Mouse (Mus musculus): ENCODE results near the gene Efs. TPM values are rescaled to one million over a fixed set of nuclear protein-coding genes. Genes with fewer than 3 reads are reported as not detected.

Efs gene
- polyA plus RNA-seq, 1 experiment from 2014 or later = 11.7 TPM

GRCm38 (mm10) chr14:54893651-54894181, 32.2 kb downstream of the Efs start:
- Histone ChIP-seq H3K27ac (ENCODE audit: low read length) (peak overlapping the region; percentile 98), H3K9me3 (replicated peaks; ENCODE audit: control insufficient read depth, low read length, poor library complexity, severe bottlenecking) (no peaks in the 10 kb centered on the region), H3K27me3 (ENCODE audit: control insufficient read depth, insufficient read depth, low read depth, low read length) (no peaks in the 10 kb centered on the region), H3K9ac (ENCODE audit: low read depth, low read length) (peak overlapping the region; percentile 99), H3K4me3 (ENCODE audit: low read depth, low read length) (peak overlapping the region; percentile 95), H3K36me3 (ENCODE audit: control insufficient read depth, insufficient read depth, low read length) (peaks cover 14% of the 10 kb centered on the region), H3K4me2 (ENCODE audit: low read length) (peak overlapping the region; percentile 42), H3K4me1 (ENCODE audit: control insufficient read depth, insufficient read depth, low read length) (peaks cover 17% of the 10 kb centered on the region)
- peak; percentile 98 for ATAC-seq
- under 1% methylated on average over 38 of the region's 38 CpGs for WGBS

DNA sequence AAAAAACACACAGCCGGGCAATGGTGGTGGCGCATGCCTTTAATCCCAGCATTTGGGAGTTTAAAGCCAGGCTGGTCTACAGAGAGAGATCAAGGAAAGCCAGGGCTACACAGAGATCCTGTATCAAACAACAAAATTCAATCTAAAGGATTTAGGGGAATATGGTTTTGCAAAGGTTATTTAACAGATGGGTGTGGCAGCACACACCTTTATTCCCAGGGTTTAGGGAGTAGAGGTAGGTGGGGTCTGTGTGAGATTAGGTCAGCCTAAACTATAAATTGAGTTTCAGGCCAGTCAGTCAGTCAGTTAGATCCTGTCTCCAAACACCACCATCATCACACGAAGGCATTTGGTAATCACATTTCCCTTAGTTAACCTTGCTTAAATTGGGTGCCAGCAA, 33.7 kb downstream of the Efs start, which contains the start of gene Pabpn1:
Pabpn1 (plus strand) TSS at position 301 of the 400 bp plus-strand sequence.
- ATAC-seq = no peak
- WGBS = 93% methylated on average over 3 of the region's 3 CpGs
- Histone ChIP-seq H3K4me1 (ENCODE audit: control insufficient read depth, insufficient read depth, low read length) (peaks cover 17% of the 10 kb centered on the region), H3K4me3 (ENCODE audit: low read depth, low read length) (peak within 1 kb of the TSS; percentile 38), H3K36me3 (ENCODE audit: control insufficient read depth, insufficient read depth, low read length) (peaks cover 7% of the 10 kb centered on the region), H3K4me2 (ENCODE audit: low read length) (peak within 1 kb of the TSS; percentile 42), H3K9ac (ENCODE audit: low read depth, low read length) (no peak within 1 kb of the TSS), H3K9me3 (replicated peaks; ENCODE audit: control insufficient read depth, low read length, poor library complexity, severe bottlenecking) (no peaks in the 10 kb centered on the region), H3K27ac (ENCODE audit: low read length) (peak within 1 kb of the TSS; percentile 78), H3K27me3 (ENCODE audit: control insufficient read depth, insufficient read depth, low read depth, low read length) (no peaks in the 10 kb centered on the region)

- no peak overlapping the region for H3K4me3 ChIP-seq (ENCODE audit: low read depth, low read length)
- H3K4me2 ChIP-seq (ENCODE audit: low read length) = no peak overlapping the region; the same call in 1 of the 2 replicates
- H3K9me3 ChIP-seq (replicated peaks; ENCODE audit: control insufficient read depth, low read length, poor library complexity, severe bottlenecking) = no peaks in the 10 kb centered on the region
- WGBS = 92% methylated on average over 11 of the region's 11 CpGs
- H3K4me1 ChIP-seq (ENCODE audit: control insufficient read depth, insufficient read depth, low read length) = peaks cover 17% of the 10 kb centered on the region
- no peak overlapping the region for H3K9ac ChIP-seq (ENCODE audit: low read depth, low read length)
- H3K27me3 ChIP-seq (ENCODE audit: control insufficient read depth, insufficient read depth, low read depth, low read length) = no peaks in the 10 kb centered on the region
- no peak for ATAC-seq
- no peak overlapping the region for H3K27ac ChIP-seq (ENCODE audit: low read length)
- H3K36me3 ChIP-seq (ENCODE audit: control insufficient read depth, insufficient read depth, low read length) = no peaks in the 10 kb centered on the region
These were observed 40.6 kb downstream of the Efs start for GRCm38 (mm10) chr14:54885309-54885708.

DNA sequence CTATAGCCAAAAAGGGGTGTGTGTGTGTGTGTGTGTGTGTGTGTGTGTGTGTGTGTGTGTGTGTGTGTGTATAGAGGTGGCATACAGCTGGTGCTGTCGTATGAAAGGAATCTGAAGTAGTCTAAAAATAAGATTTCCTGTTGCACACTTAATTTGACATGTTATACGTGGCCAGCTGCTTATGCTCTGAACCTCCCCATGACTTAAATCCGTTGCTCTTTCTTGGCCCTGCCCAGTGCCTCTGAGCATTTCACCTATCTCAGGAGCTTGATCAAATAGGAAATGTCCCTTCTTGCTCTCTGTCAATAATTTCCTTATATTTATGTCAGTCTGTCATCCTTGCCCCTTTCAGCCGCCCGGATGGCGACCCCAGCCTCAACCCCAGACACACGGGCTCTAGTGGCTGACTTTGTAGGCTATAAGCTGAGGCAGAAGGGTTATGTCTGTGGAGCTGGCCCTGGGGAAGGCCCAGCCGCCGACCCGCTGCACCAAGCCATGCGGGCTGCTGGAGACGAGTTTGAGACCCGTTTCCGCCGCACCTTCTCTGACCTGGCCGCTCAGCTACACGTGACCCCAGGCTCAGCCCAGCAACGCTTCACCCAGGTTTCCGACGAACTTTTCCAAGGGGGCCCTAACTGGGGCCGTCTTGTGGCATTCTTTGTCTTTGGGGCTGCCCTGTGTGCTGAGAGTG, 41.8 kb downstream of the Efs start:
- H3K27ac ChIP-seq (ENCODE audit: low read length) = peak overlapping the region; percentile 87
- no peaks in the 10 kb centered on the region for H3K9me3 ChIP-seq (replicated peaks; ENCODE audit: control insufficient read depth, low read length, poor library complexity, severe bottlenecking)
- no peak; the same call in 1 of the 2 replicates for ATAC-seq
- peaks cover 17% of the 10 kb centered on the region for H3K4me1 ChIP-seq (ENCODE audit: control insufficient read depth, insufficient read depth, low read length)
- 28% methylated on average over 21 of the region's 21 CpGs for WGBS
- no peaks in the 10 kb centered on the region for H3K36me3 ChIP-seq (ENCODE audit: control insufficient read depth, insufficient read depth, low read length)
- H3K4me3 ChIP-seq (ENCODE audit: low read depth, low read length) = peak overlapping the region; percentile 60
- no peaks in the 10 kb centered on the region for H3K27me3 ChIP-seq (ENCODE audit: control insufficient read depth, insufficient read depth, low read depth, low read length)
- peak overlapping the region; percentile 78 for H3K9ac ChIP-seq (ENCODE audit: low read depth, low read length)
- peak overlapping the region; percentile 76 for H3K4me2 ChIP-seq (ENCODE audit: low read length)

- 0% methylated on average over 25 of the region's 27 CpGs for WGBS
- Histone ChIP-seq H3K4me2 (ENCODE audit: low read length) (peak within 1 kb of the TSS; percentile 76), H3K36me3 (ENCODE audit: control insufficient read depth, insufficient read depth, low read length) (no peaks in the 10 kb centered on the region)
These were observed 42.5 kb downstream of the Efs start, which contains the start of the genes Bcl2l2 and Gm20521 for GRCm38 (mm10) chr14:54883154-54884021. Gene Bcl2l2 (plus strand): TSS chr14:54883377. Gene Gm20521 (plus strand): TSS chr14:54883441.

GRCm38 (mm10) chr14:54877048-54877715, 48.7 kb downstream of the Efs start, which contains the start of gene Ppp1r3e:
Gene Ppp1r3e (minus strand): TSS chr14:54877550.
- Histone ChIP-seq H3K36me3 (ENCODE audit: control insufficient read depth, insufficient read depth, low read length) (no peaks in the 10 kb centered on the region), H3K4me1 (ENCODE audit: control insufficient read depth, insufficient read depth, low read length) (peaks cover 16% of the 10 kb centered on the region), H3K27ac (ENCODE audit: low read length) (peak within 1 kb of the TSS; percentile 96), H3K27me3 (ENCODE audit: control insufficient read depth, insufficient read depth, low read depth, low read length) (no peaks in the 10 kb centered on the region), H3K4me3 (ENCODE audit: low read depth, low read length) (peak within 1 kb of the TSS; percentile 77), H3K9ac (ENCODE audit: low read depth, low read length) (peak within 1 kb of the TSS; percentile 98), H3K4me2 (ENCODE audit: low read length) (peak within 1 kb of the TSS; percentile 80), H3K9me3 (replicated peaks; ENCODE audit: control insufficient read depth, low read length, poor library complexity, severe bottlenecking) (no peaks in the 10 kb centered on the region)
- 0% methylated on average over 50 of the region's 61 CpGs for WGBS
- peak; percentile 82 for ATAC-seq

More at GRCm38 (mm10) chr14:54883154-54884021, 42.5 kb downstream of the Efs start, which contains the start of the genes Bcl2l2 and Gm20521:
- Histone ChIP-seq H3K4me3 (ENCODE audit: low read depth, low read length) (peak within 1 kb of the TSS; percentile 60), H3K27ac (ENCODE audit: low read length) (peak within 1 kb of the TSS; percentile 87), H3K4me1 (ENCODE audit: control insufficient read depth, insufficient read depth, low read length) (peaks cover 17% of the 10 kb centered on the region), H3K9me3 (replicated peaks; ENCODE audit: control insufficient read depth, low read length, poor library complexity, severe bottlenecking) (no peaks in the 10 kb centered on the region), H3K9ac (ENCODE audit: low read depth, low read length) (peak within 1 kb of the TSS; percentile 78), H3K27me3 (ENCODE audit: control insufficient read depth, insufficient read depth, low read depth, low read length) (no peaks in the 10 kb centered on the region)
- ATAC-seq = peak; percentile 87

- Histone ChIP-seq H3K9ac (ENCODE audit: low read depth, low read length) (peak overlapping the region; percentile 98), H3K27ac (ENCODE audit: low read length) (peak overlapping the region; percentile 96), H3K9me3 (replicated peaks; ENCODE audit: control insufficient read depth, low read length, poor library complexity, severe bottlenecking) (no peaks in the 10 kb centered on the region), H3K4me3 (ENCODE audit: low read depth, low read length) (peak overlapping the region; percentile 77), H3K36me3 (ENCODE audit: control insufficient read depth, insufficient read depth, low read length) (no peaks in the 10 kb centered on the region), H3K27me3 (ENCODE audit: control insufficient read depth, insufficient read depth, low read depth, low read length) (no peaks in the 10 kb centered on the region), H3K4me2 (ENCODE audit: low read length) (peak overlapping the region; percentile 80), H3K4me1 (ENCODE audit: control insufficient read depth, insufficient read depth, low read length) (peaks cover 16% of the 10 kb centered on the region)
- WGBS = under 1% methylated on average over 65 of the region's 72 CpGs
- peak; percentile 92 for ATAC-seq
These were observed 49.3 kb downstream of the Efs start for GRCm38 (mm10) chr14:54876539-54877047.

DNA sequence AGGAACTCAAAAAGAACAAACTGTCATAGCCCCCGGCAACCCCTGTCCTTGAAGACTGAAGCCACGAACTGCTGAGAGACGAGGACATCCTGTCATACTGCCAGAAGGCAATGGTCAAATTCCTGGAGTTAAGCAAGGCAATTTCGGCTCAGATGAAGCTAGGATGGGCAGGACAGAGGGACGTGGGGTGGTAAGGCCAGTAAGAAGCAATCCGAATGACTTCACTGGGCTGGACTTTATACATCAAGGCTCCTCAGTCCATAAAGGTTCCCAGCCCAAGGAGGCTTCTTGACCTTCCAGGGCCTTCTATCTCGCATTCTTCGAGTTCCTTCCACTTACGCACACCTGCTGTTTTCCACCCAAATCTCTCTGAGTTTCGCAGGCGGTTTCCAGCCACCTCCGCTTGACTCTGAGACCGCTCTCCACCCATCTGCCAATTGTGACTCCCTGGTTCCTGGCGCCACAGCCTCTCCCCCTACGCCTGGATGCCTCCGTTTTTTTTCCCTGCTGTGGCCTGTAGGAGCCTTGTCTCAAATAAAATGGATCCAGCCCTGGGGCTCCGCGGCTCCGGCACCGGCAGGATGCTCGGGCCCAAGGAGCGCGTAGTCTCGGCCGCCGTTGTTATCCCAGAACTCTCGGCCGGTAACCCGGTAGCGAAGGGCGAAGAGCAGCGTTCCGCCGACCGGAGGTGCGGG, 49.9 kb downstream of the Efs start:
- no peaks in the 10 kb centered on the region for H3K27me3 ChIP-seq (ENCODE audit: control insufficient read depth, insufficient read depth, low read depth, low read length)
- peak; percentile 64 for ATAC-seq
- H3K4me3 ChIP-seq (ENCODE audit: low read depth, low read length) = peak overlapping the region; percentile 77
- H3K9me3 ChIP-seq (replicated peaks; ENCODE audit: control insufficient read depth, low read length, poor library complexity, severe bottlenecking) = no peaks in the 10 kb centered on the region
- peak overlapping the region; percentile 96 for H3K27ac ChIP-seq (ENCODE audit: low read length)
- H3K4me2 ChIP-seq (ENCODE audit: low read length) = peak overlapping the region; percentile 80
- H3K9ac ChIP-seq (ENCODE audit: low read depth, low read length) = peak overlapping the region; percentile 98
- peaks cover 16% of the 10 kb centered on the region for H3K4me1 ChIP-seq (ENCODE audit: control insufficient read depth, insufficient read depth, low read length)
- 1% methylated on average over 36 of the region's 36 CpGs for WGBS
- peaks cover 2% of the 10 kb centered on the region; the same call in 1 of the 2 replicates for H3K36me3 ChIP-seq (ENCODE audit: control insufficient read depth, insufficient read depth, low read length)
